Mouse (Mus musculus) thymus, postnatal 4 days (tissue): ENCODE results near the gene Vstm4.

Experiments used
- DNase-seq: peaks from one replicate; pipeline ENCODE4 v3.0.0; 2021

The Vstm4 gene

DNA sequence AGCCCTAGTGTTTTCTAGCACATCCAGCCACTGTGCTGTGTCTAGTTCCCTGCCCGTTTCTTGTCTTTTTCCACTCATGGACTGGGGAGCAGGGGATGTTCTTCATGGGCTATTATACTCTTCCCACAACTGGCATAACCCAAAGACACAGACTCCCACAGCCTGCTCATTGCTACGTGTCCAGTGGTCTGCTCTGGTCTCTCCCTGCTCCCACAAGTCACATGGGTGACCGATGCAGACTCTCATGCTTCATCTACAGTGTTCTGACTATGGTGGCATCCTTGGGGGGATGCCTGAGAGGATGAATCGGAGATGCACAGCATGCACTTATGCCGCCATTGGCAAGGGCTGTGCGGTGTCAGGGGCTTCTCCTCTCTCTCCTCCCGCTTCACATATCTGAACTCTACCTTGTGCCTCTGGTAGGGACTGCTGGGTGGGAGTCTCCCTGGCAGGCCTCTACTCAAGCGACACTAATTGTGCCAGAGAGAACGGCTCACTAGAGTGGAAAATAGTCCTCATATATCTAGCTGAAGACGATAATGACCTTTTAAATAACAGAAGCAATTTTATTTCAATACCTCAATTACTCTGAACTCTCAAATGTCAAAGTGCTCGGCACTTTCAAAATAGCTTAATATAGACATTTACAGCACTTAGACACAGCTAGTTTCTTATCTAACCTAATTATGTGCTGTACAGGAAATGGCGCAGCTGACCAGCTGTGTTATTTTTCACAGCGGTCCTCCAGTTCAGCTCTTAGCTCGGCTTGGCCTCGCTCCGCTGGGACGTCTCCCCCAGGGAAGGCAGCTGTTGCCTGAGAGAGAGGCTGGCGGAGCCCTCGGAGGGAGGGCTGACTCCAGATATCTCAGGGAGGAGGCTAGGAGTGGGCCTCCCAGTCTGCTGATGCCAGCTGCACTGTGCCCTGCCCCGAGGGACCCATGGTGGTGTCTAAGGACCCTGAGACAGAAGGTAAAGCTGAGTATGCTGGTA, 94.1 kb downstream of the Vstm4 start:
- DNase-seq: no peak

DNA sequence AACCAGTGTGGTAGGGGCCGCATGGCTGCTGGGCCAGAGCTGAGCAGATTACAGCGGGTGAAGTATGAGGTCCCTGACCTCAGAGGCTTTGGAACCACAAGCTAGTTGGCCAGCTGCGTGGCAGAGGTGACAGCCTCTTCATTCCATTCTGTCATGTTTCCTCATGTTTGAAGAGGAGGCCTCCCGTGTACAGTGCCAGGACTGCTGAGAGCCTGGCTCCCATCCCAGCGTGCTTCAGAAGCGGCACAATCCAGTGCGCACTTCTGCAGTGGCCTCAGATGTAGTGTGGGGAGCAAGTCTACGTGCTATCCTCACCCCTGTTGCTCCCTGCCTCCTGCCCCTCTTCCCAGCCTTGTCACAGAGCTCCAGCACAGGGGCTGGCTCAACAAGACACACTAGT, 99.9 kb downstream of the Vstm4 start:
- DNase-seq: no peak

DNA sequence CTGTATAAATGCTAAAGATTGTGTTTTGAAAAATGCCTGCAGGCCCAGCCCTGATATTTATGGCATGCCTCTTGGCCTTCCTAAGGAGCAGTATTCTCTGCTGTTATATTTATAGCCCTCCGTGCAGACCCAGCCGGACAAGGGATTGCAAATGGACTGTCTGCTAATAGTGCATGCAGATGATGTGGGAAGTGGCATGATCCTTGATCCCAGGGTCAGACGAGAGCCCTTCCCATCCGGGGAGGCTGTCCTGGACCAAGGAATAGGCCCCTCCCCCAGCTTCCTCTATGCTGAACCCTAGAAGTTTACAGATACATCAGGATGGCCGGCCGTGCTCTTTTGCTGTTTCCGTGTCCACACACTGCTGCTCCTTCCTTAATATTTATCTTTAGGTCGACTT, 102.1 kb downstream of the Vstm4 start:
- DNase-seq: no peak

GRCm38 (mm10) chr14:32960481-32960880, 103.9 kb downstream of the Vstm4 start:
- DNase-seq: peak; percentile 63

- DNase-seq: no peak
Measured at GRCm38 (mm10) chr14:32964742-32965141, 108.2 kb downstream of the Vstm4 start.

DNA sequence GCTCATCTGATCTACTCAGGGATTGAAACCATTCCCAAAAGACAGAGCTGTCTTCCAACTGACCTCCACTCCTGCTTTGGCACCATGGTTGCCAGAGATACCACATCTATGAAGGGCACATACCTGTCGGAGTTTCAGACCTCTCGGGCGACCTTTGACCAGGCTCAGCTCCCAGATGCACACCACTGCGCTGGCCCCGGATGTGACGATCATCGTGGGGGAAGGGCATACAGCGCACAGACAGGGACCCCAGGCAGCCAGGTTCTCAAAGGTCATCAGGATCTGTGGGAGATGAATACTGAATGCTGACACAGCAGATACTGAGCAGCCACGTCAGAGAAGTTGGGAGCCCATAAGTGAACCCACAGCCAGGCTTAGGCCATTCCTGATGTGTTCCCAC, 114.1 kb downstream of the Vstm4 start:
- DNase-seq: no peak

DNA sequence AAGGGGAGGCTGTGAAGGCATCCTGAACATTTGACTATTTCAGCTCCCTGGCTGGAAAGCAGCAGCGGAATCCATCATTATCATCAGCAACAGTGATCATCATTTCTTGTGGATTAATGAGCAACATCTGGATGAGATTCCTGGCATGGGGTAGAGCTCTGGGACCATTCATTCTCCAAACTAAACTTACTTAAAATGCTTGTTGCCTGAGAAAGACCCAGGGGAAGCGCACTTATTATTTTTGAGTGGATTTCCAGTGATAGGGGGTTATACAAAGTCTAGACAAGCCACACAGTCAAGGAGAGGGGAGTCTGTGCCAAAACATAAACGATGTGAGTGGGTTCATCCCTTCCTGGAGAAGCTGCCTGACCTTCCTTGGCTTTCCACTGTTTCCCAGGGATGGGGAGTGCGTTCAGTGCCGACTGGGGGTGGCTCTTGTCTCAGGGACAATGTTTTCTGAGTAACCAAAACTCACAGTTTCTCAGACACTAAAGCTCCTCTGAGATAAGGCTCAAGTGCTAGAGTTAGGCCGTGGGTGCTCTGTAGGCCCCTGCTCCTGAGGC, 127.7 kb downstream of the Vstm4 start:
- no peak for DNase-seq

- no peak for DNase-seq
Measured at GRCm38 (mm10) chr14:32986659-32987058, 130.1 kb downstream of the Vstm4 start.
